Mouse (Mus musculus) retina, postnatal 7 days (tissue): ENCODE measurements around the gene Lck.
A peak's percentile ranks its signal among the peaks of the same experiment; 100 is the strongest.
"Not testable (repeated sequence)": the region's sequence is repeated elsewhere in the genome, so short reads cannot be mapped to it uniquely, and the experiment has no call there.

Source experiments
- DNase-seq: peaks from one replicate; pipeline ENCODE4 v3.0.0-alpha.2; 2012; ENCODE audit warnings: low read depth, low spot score

The Lck gene

DNA sequence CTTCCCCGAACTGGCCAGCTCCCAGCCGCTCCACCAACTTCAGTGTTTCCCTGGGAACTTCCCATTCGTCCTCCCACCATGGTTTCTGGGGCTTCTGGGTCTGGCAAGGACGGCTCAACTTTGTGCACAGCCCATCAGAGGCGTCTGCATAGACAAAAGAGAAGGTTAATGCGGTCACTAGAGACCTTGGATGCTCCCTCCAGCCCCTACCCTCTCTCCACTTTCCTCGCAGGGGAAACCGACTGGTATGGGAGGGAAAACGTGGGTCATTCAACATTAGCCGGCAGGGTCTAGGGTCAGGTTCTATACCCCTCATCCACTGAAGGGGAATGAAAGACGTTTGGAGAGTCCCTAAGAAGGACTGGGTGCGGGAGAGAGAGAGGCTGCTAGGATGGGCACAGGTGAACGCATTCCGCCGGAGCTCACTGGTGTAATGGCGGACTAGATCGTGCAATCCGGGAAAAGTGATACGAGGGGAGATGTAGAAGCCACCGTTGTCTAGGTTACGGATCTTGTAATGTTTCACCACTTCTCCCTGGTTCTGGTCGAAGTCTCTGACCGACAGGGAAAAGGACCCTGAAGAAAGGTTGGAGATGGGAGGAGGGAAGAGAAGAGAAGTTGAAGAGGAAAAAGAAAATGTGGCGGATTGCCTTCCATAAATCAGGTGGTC, 17.4 kb downstream of the Lck start:
- DNase-seq: no peak

DNA sequence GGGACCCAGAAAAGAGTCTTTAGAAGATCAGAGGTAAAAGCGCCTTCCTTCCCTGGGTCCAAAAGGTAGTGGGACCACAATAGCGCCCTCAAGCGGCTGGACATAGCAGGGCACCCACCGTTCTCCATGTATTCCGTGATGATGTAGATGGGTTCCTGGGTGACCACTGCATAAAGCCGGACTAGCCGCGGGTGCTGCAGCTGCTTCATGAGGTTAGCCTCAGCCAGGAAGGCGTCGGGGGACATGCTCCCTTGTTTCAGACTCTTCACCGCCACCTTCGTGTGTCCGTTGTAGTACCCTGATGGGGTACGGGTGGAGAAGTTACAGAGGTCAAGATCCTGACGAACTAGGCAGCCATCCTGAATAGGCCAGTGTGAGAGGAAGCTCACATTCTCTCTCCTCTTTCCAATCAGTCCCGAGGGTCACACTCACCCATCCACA, 18.0 kb downstream of the Lck start:
- no peak for DNase-seq

DNA sequence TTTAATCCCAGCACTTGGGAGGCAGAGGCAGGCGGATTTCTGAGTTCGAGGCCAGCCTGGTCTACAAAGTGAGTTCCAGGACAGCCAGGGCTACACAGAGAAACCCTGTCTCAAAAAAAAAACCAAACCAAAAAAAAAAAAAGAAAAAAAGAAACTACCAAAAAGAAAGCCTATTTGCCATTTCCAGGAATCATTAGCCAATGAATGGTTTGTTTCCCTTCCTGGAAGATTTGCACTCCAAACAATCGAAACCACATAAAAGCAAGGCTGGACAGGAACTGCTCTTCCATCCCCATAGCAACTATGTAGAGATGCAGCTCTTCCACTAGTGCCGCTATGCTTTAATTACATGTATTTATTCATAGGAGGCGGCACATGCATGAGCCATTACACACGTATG, 18.9 kb downstream of the Lck start:
- not testable (repeated sequence) for DNase-seq

DNA sequence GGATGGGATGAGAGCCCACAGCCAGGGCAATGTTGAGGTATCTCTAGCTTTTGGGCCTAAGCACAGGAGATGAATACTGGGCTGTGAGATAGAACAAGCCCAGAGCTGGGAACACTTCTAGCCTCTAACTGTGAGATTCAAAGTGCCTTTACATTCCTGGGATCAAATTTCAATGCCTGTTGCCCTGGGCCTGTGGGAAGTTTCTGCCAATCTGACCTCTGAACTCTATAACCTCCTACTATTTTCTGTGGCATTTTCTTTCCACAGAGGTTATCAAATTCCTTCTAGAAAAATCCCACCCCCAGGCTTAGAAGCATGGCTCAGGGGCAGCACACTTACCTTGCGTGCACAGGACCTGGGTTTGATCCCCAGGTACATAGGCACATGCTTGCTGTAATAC, 23.1 kb downstream of the Lck start:
- no peak for DNase-seq

DNA sequence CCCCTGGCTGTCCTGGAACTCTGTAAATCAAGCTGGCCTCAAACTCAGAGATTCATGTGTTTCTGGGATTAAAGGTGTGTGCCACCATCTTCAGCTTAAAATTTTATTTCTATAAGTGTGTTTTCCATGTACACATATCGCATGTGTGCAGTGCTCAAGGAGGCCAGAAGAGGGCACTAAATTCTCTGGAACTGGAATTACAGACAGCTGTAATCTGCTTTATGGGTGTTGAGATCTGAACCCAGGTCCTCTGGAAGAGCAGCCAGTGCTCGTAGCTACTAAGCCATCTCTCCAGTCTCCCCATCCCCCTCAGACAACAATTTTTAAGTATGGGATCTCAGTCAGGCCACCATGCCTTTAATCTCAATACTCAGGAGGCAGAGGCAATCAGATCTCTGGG, 24.1 kb downstream of the Lck start:
- DNase-seq: no peak

DNA sequence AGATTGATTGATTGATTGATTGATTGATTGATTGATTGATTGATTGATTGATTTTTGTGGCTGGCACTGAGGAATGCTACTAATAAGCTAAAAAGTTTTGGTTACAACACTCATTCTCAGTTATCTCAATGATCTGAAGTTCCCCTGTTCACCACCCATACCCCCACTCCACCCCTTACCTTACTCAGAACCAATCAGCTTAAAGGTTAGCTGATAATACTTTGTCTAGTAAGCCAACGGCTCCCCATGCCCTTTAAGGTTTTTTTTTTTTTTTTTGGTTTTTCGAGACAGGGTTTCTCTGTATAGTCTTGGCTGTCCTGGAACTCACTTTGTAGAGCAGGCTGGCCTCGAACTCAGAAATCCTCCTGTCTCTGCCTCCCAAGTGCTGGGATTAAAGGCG, 25.8 kb downstream of the Lck start:
- not testable (repeated sequence) for DNase-seq

DNA sequence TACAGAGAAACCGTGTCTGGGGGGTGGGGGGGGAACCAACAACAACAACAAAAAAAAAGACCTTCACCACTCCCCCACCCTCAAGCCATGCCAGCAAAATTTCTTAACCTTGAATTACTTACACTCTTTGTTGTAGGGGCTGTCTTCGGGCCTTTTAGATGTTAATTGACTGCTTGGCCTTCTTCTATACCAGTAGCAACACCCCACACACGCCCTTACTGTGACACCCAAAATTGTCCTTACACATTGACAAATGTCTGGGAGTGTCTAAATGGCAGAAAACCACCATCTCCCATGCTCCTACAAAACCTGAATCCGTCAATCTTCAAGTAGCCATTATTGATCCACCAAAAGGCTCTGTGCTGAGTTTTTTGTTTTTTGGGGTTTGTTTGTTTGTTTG, 29.3 kb downstream of the Lck start:
- DNase-seq: no peak

DNA sequence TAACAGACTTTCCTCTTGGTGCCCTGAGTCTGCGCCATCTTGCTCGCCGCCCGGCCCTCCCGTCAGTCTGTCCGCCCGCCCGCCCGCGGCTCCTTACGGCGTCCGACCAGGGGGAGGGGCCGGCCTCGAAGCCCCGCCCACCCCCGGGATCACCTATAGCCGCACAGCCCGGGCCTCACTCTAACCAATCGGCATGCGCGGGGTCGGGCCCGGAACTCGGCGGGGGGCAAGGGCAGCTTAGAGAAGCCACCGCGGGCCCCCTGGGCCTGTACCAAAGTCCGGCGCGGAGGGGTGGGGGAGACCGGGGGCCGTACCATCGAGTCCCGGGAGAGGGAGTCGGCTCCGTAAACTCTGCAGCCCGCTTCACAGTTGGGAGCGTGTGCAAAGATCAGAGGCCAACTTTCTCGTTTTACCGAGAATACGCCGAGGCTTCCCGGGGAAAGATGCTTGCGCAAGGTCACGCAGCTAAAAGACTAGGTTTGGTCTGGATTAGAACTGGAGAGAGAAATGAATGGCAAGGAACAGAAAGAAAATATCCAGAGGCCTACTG, 30.8 kb downstream of the Lck start, which contains the start of gene Hdac1:
Gene Hdac1, minus strand, starts transcription at position 122 of the 550 bp plus-strand sequence.
- peak; percentile 97 for DNase-seq

DNA sequence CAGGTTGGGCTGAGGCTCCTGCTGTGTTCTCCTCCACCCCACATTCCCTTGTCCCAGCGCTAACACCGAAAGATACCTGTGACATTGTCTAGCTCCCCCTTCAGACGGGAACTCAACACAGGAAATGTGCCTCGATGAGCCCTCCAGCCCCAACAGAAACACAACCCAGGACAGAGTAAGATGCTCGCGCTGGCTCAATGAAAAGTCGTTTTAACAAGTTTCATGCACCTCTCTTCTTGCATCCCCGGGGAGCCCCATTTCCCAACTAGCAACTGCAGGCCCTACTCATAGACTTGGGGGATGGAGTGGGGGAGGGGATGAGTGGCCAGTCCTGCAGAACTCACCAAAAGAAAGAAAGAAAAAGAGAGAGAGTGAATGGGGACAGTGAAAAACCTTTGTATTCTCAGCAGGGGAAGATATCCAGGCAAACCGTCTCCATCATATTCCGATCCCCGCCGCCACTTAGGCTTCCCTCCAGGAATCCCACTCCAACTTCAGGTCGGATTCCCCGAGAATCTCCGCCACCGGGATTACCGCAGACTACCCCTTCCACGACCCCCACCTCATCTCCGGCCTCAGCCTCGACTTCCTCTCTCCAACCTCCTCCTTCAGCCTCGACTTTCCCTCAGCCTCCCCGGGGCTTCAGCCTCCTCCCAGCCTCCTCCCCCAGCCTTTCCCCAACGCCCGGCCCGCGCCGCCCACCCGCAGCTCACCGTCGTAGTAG, 31.4 kb downstream of the Lck start:
- DNase-seq: no peak

DNA sequence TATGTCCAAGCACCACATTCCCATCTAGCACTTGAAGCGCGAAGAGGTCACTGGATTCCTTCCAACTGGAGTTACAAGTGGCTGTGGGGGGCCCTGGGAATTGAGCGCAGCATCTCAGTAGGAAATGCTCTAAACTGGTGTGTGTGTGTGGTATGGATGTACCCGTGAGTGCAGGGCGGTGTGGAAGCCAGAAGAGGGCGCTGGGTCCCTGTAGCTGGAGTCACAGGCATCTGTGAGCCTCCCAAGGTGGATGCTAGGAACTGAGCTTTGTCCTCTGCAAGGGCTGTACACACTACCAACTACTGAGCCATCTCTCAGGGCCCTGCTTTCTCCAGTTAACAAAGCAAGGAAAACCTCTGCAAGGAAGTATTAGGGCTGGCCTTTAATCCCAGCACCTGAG, 33.4 kb downstream of the Lck start:
- no peak for DNase-seq

DNA sequence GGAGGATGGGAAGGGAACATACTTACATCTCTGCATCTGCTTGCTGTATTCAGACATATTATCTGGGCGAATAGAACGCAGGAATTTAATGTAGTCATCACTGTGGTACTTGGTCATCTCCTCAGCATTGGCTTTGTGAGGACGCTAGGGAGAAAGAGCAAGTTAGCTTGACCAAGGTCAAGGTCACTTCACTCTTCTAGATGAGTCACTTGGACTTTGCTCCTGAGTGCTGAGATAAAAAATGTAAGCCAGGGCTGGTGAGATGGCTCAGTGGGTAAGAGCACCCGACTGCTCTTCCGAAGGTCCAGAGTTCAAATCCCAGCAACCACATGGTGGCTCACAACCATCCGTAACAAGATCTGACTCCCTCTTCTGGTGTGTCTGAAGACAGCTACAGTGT, 44.5 kb downstream of the Lck start:
- DNase-seq: not testable (repeated sequence)

DNA sequence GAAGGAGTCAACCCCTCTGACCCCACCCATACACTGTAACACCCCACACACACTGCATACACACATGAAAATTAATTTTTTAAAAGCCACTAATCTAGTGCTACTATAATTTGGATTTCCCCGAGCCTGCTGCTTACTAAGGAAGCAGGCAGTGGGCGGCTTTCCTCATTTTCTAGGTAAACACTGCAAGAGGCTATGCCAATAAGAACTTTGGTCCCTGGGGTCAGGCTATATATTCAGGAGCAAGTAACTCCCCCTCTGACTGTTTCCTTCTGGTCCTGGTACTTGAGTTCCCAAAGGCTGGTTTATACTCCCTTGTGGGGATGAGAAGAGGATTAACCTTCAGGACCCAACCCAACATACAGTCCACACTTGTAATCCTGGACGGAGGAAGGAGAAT, 47.6 kb downstream of the Lck start:
- DNase-seq: no peak

DNA sequence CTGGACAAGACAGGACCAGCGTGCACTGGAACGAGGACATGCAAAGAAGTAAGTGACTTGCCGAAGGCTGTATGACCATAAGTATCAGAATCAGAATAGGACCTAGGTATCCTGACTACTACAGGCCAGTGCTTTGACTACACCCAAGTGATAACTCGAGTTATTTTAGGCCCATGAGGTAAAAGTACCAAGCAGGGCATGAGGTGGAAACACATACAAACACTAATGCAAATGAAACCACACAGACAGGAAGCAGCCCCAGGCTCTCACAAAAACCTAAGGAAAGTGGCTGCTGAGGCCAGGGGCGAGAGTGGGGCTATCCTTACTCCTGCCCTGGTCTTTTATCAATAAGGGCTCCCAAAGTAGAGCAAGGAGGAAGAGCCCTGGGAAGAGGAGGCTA, 48.1 kb downstream of the Lck start:
- DNase-seq: no peak

DNA sequence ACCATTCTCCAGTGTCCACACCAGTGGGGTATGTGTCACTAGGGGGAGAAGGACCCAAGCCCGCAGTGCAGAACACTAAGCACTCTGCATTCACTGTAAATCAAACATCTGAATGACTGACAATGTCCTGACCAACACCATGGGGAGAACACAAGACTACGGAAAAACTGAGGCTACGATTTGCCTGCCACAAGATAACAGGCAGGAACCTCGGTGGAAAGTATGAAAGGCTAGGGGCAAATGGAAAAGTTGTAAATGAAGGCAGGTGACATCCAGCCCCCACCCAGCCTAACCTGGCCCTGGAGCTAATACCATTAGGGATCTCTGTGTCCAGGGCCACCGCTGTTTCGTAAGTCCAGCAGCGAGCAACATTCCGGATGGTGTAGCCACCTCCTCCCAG, 54.9 kb downstream of the Lck start:
- DNase-seq: no peak

DNA sequence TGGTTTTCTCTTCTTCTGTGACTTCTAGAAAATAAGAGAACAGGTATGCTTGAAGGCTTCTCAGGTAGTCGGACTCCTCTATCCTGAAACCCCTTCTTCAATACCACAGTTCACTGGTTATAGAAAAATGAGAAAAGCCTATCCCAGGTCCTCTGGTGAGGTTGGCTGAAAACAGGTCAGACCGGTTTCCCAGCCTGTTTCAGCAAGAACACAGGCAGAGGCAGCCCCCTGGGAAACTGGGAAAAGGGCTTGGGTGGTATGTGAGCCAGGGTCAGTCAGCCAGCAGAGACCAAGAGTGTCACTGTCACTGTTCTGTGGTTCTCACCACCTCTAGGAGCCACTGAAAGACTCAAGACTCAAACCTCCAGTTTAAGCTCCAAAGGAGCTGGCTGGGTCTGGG, 56.5 kb downstream of the Lck start:
- no peak for DNase-seq

DNA sequence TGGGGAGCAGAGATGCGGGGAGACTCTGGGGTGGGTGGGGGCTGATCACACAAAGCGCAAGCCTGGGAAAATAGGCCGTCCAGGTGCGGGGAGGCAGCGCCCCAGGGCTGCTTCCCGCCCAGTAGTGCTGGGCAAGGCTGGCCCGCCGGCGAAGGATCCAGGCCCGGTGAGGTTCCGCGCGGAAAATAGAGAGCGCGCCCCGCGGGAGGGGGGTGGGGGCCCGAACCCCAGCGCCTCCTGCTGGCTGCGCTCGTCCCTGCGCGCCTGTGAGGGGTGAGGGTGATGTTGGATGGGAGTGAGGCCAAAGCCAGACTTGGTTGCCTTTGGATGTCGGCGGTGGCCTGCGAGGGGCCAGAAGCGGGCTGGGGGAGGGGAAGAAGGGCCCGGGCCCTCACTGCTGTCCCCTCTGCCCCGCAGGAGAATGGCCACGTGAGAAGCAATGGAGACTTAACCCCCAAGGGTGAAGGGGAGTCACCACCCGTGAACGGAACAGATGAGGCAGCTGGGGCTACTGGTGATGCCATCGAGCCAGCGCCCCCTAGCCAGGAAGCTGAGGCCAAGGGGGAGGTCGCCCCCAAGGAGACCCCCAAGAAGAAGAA, 59.0 kb downstream of the Lck start:
- DNase-seq: peak; percentile 46

DNA sequence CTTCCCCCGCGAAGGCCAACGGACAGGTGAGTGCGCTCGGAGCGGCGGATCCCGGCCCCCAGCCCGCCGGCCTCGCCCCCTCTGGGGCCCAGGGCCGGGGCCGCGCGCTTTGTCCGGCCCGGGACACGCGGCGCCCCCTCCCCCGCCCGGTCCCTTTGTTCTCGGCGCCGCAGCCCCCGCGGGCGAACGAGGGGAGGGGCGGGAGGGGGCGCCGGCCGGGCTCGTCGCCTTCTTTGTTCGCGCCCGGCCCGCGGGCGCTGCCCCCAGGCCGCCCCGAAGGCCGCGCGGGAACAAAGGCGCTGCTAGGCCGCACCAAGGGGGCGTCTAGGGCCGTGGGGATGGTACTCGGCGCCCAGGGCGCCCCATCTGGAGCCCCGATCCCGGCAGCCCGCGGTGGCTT, 59.5 kb downstream of the Lck start:
- no peak for DNase-seq

DNA sequence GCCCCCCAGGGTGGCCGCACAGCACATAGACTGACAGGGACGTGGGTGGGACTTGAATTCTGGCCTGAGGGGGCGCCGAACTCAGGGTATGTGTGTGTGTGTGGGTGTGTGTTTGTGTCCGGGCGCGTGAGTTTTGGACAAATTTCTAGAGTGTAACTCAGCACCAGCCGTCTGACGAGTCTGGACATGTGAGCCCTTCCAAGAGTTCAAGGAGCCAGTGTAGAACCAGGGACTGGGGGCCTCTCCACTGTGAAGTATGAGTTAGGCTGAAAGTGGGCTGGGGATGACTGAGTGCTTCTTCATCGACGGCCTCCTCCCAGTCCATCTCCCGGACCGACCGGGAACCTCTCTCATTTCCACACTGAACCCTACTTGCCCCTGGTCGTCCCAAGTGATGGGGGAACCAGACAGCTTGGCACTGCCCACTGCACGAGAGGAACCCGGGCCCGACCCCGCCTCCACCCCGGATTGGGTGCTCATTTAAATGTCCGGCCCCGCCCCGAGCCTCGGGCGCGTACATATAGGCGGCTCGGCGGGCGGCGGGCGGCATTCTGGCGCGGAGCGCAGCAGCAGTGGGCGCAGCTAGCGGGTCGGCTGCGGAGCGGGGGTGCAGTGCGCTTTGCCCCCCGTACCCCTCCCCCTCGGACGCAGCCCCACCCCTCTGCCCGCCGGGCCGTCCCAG, 60.2 kb downstream of the Lck start, which contains the start of gene Marcksl1:
Gene Marcksl1, plus strand, starts transcription at position 496 of the 682 bp plus-strand sequence.
- DNase-seq: peak; percentile 83

DNA sequence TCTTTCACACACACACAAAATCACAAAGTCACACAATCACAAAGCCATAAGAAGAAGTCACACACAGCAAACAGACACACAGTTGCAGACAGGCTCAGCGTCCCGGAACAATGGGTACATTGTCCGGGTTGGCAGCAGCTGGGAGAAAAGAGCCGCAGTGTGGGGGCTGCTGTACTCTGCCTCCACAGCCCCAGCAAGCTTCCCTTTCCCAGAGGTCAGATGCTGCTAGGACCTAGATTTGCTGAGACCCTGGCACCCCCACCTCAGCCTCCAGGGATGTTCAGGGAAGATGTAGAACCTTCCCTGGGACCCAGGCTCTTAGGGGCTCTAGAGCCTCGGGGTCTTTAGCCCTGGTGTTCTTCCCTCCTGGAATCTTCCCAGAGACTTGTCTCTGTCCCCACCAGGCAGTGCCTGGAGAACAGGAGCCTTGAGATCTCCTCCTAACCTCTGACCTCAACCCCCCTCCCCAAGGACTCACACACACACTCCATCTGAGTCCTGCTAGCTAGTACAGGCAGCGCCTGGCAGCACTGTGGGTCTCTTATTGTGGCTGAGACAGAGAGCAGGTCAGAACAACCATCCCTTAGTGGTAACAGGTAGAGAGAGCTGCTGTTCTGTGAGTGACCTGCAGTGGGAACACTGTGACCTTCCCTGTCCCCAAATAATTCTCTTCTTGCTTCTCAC, 61.9 kb downstream of the Lck start:
- DNase-seq: no peak

DNA sequence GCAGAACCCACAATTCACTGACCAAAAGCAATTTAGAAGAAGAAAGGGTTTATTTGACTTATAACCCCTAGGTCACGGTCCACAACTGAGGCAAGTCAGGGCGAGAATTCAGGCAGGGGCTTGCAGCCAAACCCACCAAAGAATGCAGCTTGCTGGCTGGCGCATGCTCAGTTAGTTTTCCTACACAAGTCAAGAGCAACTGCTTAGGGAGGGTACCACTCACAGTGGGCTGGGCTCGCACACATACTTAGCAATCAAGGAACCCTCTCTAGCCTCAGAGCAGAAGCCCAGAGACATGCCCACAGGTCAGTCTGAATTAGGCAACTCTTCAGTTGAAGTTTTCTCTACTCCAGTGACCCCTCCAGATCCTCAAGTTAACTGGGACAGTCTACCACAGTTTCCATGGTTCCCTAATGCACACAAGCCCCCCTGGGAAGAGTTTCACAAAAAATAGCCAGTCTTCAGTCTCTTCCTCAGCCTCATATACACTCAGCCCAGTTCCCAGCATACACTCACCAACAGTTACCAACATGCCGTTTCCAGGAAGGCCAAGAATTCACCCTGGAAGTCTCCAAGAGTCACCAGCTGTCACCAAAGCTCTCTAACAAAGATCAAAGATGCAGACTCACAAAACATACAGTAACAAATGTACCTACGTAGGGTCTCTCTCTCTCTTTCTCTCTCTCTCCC, 62.6 kb downstream of the Lck start:
- DNase-seq: no peak

DNA sequence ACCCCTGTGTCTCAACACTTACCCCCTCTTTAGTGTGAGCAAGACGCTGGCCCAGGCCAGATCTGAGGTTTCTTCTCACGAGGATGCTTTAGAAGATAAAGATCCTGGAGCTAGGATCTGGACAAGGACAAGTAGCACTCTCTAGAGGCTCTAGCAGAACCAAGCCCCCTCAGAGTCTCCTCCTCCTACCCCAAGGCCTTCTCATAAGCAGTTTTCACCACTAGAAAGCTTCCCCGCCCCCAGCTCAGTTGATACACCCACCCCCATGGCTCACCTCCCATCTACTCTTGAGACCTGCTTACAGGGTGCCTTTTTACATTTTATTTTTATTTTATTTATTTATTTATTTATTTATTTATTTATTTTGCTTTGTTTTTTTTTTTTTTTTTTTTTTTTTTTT, 63.8 kb downstream of the Lck start:
- DNase-seq: no peak
